Mouse (Mus musculus) liver, postnatal 0 days (tissue): ENCODE data around the gene Dyrk3.

Source experiments
- CTCF ChIP-seq: sonication (generic); IDR thresholded peaks from 2 replicates; pipeline ENCODE4 v1.5.1; 2016; ENCODE audit warnings: antibody characterized with exemption, low read depth
- EP300 ChIP-seq: IDR thresholded peaks from 2 replicates; pipeline ENCODE4 v1.6.1; 2016; ENCODE audit warnings: antibody characterized with exemption, low read depth, mild to moderate bottlenecking

DNA sequence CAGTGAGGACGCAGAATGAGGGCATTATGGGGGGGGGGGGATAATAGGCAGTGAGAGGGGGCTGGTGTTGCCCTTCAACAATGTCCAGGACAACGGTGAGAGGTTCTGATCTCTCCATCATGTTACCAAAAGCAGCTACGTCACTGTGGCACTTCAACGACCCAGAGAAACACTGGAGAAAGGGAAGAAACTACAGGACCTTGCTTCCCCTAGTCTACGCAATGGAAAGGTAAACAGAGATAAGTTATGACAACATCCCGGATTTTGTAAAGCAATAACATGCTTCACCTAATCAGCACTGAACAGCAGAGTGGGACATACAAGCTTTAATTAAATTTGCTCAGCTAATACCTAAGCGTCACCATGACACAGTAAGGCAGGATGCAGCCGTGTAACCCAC, 44.3 kb downstream of the Dyrk3 start:
- TF ChIP-seq CTCF (no peak), EP300 (no peak)
